Mouse (Mus musculus) embryo, embryonic 11.5 days (tissue): Measurements from ENCODE around the gene Egflam.
A peak's percentile ranks its signal among the peaks of the same experiment; 100 is the strongest.

ENCODE experiments used
- DNase-seq: peaks from one replicate; pipeline ENCODE4 v3.0.0-alpha.2; 2012; ENCODE audit warnings: low read depth, low spot score

The Egflam gene

GRCm38 (mm10) chr15:7397818-7398608 is at the start of gene Egflam:
Egflam (minus strand) TSS chr15:7398395.
- peak; percentile 31 for DNase-seq

- peak; percentile 49 for DNase-seq
These were observed 45.5 kb upstream of the Egflam start for GRCm38 (mm10) chr15:7443396-7444315.

GRCm38 (mm10) chr15:7442148-7443100 is 44.2 kb upstream of the Egflam start:
- DNase-seq = no peak

- no peak for DNase-seq
These were observed 26.1 kb upstream of the Egflam start for GRCm38 (mm10) chr15:7424282-7424681.

- DNase-seq = no peak
These were observed 6.3 kb upstream of the Egflam start for GRCm38 (mm10) chr15:7404521-7404920.

GRCm38 (mm10) chr15:7398609-7399540 is 680 bp upstream of the Egflam start:
- peak; percentile 16 for DNase-seq

GRCm38 (mm10) chr15:7397446-7397817 is 763 bp downstream of the Egflam start:
- peak; percentile 13 for DNase-seq

GRCm38 (mm10) chr15:7383349-7383748 is 14.8 kb downstream of the Egflam start:
- DNase-seq = no peak

- no peak for DNase-seq
These were observed 15.7 kb downstream of the Egflam start for GRCm38 (mm10) chr15:7382457-7382856.

GRCm38 (mm10) chr15:7352635-7353051 is 45.6 kb downstream of the Egflam start:
- DNase-seq = no peak

GRCm38 (mm10) chr15:7340703-7341309 is 57.4 kb downstream of the Egflam start:
- no peak for DNase-seq

- DNase-seq = no peak
These were observed 63.5 kb downstream of the Egflam start for GRCm38 (mm10) chr15:7334517-7335298.

GRCm38 (mm10) chr15:7332875-7333274 is 65.3 kb downstream of the Egflam start:
- no peak for DNase-seq

GRCm38 (mm10) chr15:7322599-7323311 is 75.4 kb downstream of the Egflam start:
- DNase-seq = no peak

- no peak for DNase-seq
These were observed 77.3 kb downstream of the Egflam start for GRCm38 (mm10) chr15:7320901-7321300.

GRCm38 (mm10) chr15:7315539-7315938 is 82.7 kb downstream of the Egflam start:
- no peak for DNase-seq

GRCm38 (mm10) chr15:7308711-7309110 is 89.5 kb downstream of the Egflam start:
- peak; percentile 14 for DNase-seq

- DNase-seq = no peak
These were observed 98.3 kb downstream of the Egflam start for GRCm38 (mm10) chr15:7299892-7300291.
